Mouse (Mus musculus): ENCODE results near the gene B3gnt7. TPM values are rescaled to one million over a fixed set of nuclear protein-coding genes. Genes with fewer than 3 reads are reported as not detected.
A peak's percentile ranks its signal among the peaks of the same experiment; 100 is the strongest.
"Not testable (repeated sequence)": the region's sequence is repeated elsewhere in the genome, so short reads cannot be mapped to it uniquely, and the experiment has no call there.

Gene B3gnt7
- polyA plus RNA-seq, 1 experiment from 2014 or later, result 8.9 TPM

DNA sequence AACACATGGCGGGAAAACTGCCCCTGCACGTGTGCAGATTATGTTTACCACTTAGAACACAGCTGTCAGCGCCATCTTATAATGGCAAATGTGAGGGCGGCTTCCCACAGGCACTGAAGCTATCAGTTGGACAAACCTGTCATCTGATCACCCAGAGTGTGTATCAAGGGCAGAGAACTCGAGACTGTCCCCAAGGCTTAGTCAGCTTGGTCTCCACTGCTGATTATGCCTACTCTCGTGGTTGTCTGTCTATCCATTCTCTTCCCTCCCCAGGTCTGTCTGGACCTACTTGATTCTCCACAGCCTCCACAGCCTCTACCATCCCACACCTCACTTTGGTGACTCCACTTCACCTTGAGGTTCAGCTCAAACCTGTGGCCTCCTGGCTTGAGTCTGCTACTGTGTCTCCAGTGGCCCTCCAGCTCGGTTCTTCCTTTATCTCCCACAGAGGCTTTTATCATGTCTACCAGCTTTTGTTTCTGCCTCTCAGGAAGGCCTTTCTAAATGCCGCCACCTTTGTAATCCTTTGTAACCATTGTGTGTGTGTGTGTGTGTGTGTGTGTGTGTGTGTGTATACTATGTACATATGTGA, 18.3 kb downstream of the B3gnt7 start:
- Histone ChIP-seq H3K4me2 (no peak overlapping the region), H3K4me1 (replicated peaks; ENCODE audit: control insufficient read depth, insufficient read depth, low read length) (no peaks in the 10 kb centered on the region), H3K9ac (ENCODE audit: low read depth, low read length) (no peak overlapping the region), H3K27ac (ENCODE audit: low read depth, low read length) (no peak overlapping the region), H3K36me3 (ENCODE audit: control insufficient read depth, insufficient read depth, low read length) (no peaks in the 10 kb centered on the region), H3K27me3 (replicated peaks; ENCODE audit: control insufficient read depth, insufficient read depth, low read length) (no peaks in the 10 kb centered on the region), H3K9me3 (ENCODE audit: control insufficient read depth, low read length) (no peaks in the 10 kb centered on the region), H3K4me3 (ENCODE audit: low read depth, low read length) (no peak overlapping the region)
- ATAC-seq (replicated peaks; ENCODE audit: low FRiP score), result no peak; the same call in 1 of the 2 replicates
- WGBS, result 71% methylated on average over 6 of the region's 8 CpGs
- DNase-seq (ENCODE audit: low spot score), result no peak

GRCm38 (mm10) chr1:86336330-86336729, 33.7 kb downstream of the B3gnt7 start:
- no peak for ATAC-seq (replicated peaks; ENCODE audit: low FRiP score)
- no peaks in the 10 kb centered on the region for H3K27me3 ChIP-seq (replicated peaks; ENCODE audit: control insufficient read depth, insufficient read depth, low read length)
- no peak overlapping the region for H3K27ac ChIP-seq (ENCODE audit: low read depth, low read length)
- DNase-seq (ENCODE audit: low spot score), result no peak
- H3K36me3 ChIP-seq (ENCODE audit: control insufficient read depth, insufficient read depth, low read length), result no peaks in the 10 kb centered on the region
- no peak overlapping the region for H3K4me3 ChIP-seq (ENCODE audit: low read depth, low read length)
- no peak overlapping the region for H3K4me2 ChIP-seq
- H3K9me3 ChIP-seq (ENCODE audit: control insufficient read depth, low read length), result no peaks in the 10 kb centered on the region
- H3K4me1 ChIP-seq (replicated peaks; ENCODE audit: control insufficient read depth, insufficient read depth, low read length), result no peaks in the 10 kb centered on the region
- 48% methylated on average over 2 of the region's 2 CpGs for WGBS
- H3K9ac ChIP-seq (ENCODE audit: low read depth, low read length), result no peak overlapping the region

DNA sequence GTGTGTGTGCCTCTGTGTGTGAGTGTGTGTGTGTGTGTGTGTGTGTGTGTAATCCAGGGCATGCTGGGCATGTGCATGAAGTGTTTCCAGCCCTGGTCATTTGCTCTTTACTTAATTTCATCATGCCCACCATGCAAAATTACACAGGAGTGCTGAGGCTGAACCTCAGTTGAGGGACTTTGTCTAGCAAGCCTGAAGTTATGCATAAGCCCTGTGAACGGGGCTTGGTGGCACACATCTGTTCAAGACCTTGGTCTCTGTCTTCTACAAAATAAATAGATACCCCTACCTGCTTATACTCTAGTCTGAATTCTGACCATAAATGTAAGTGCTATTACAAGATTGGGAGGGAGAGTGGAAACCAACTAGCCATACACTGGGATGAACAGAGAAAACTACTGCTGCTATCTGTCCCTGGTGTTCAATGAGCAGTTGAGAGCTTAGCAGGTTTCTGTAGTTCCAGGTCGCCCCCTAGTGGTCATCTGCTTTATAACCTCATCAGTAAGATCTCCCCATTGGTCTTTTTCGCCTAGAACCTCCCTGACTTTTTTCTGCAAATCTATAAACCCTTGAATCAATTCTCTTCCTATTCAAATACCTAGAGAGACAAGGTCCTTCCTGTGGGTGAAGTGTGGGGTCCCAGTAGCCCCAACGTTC, 36.7 kb downstream of the B3gnt7 start:
- H3K4me1 ChIP-seq (replicated peaks; ENCODE audit: control insufficient read depth, insufficient read depth, low read length), result no peaks in the 10 kb centered on the region
- no peaks in the 10 kb centered on the region for H3K9me3 ChIP-seq (ENCODE audit: control insufficient read depth, low read length)
- no peak overlapping the region for H3K4me3 ChIP-seq (ENCODE audit: low read depth, low read length)
- no peaks in the 10 kb centered on the region for H3K36me3 ChIP-seq (ENCODE audit: control insufficient read depth, insufficient read depth, low read length)
- ATAC-seq (replicated peaks; ENCODE audit: low FRiP score) (peak; percentile 74), DNase-seq (ENCODE audit: low spot score) (peak; percentile 58)
- WGBS, result 32% methylated on average over 4 of the region's 4 CpGs
- no peak overlapping the region for H3K27ac ChIP-seq (ENCODE audit: low read depth, low read length)
- no peak overlapping the region for H3K4me2 ChIP-seq
- H3K27me3 ChIP-seq (replicated peaks; ENCODE audit: control insufficient read depth, insufficient read depth, low read length), result no peaks in the 10 kb centered on the region
- no peak overlapping the region for H3K9ac ChIP-seq (ENCODE audit: low read depth, low read length)

DNA sequence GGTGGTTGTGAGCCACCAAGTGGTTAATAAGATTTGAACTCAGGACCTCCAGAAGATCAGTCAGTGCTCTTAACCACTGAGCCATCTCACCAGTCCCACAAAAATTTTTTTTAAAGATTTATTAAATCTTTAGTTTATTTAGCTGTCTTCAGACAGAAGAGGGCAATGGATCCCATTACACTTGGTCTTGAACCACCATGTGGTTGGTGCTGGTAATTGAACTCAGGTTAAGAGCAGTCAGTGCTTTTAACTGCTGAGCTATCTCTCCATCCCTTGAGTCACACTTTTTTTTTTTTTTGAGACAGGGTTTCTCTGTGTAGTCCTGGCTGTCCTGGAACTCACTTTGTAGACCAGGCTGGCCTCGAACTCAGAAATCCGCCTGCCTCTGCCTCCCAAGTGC, 38.5 kb downstream of the B3gnt7 start:
- ATAC-seq (replicated peaks; ENCODE audit: low FRiP score); H3K36me3 ChIP-seq (ENCODE audit: control insufficient read depth, insufficient read depth, low read length); H3K4me1 ChIP-seq (replicated peaks; ENCODE audit: control insufficient read depth, insufficient read depth, low read length); DNase-seq (ENCODE audit: low spot score); H3K27me3 ChIP-seq (replicated peaks; ENCODE audit: control insufficient read depth, insufficient read depth, low read length); H3K9me3 ChIP-seq (ENCODE audit: control insufficient read depth, low read length); H3K27ac ChIP-seq (ENCODE audit: low read depth, low read length); H3K4me2 ChIP-seq; H3K9ac ChIP-seq (ENCODE audit: low read depth, low read length); H3K4me3 ChIP-seq (ENCODE audit: low read depth, low read length): not testable (repeated sequence)
- 84% methylated on average over 2 of the region's 2 CpGs for WGBS

DNA sequence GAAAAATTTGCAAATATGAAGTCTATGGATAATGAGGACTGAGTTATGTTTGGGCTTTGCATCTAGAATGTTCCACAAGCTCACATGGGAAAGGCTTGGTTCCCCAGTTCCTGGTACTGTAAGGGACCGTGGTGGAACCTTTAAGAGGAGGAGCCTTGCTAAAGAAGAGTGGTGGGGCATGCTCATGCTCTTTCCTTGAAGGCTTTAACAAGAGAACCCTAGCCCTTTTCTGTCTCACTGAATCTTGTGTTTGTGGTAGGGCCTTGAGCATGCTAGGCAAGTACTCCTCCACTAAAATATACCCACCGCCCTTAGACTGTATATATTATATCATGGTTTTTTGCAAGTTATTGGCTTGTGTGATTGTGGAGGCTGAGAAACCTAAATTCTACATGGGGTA, 39.7 kb downstream of the B3gnt7 start:
- H3K27ac ChIP-seq (ENCODE audit: low read depth, low read length), result no peak overlapping the region
- no peaks in the 10 kb centered on the region for H3K9me3 ChIP-seq (ENCODE audit: control insufficient read depth, low read length)
- H3K36me3 ChIP-seq (ENCODE audit: control insufficient read depth, insufficient read depth, low read length), result no peaks in the 10 kb centered on the region
- no peak overlapping the region for H3K4me2 ChIP-seq
- H3K27me3 ChIP-seq (replicated peaks; ENCODE audit: control insufficient read depth, insufficient read depth, low read length), result no peaks in the 10 kb centered on the region
- ATAC-seq (replicated peaks; ENCODE audit: low FRiP score) (no peak), DNase-seq (ENCODE audit: low spot score) (no peak)
- WGBS, result 86% methylated on average over 2 of the region's 2 CpGs
- H3K9ac ChIP-seq (ENCODE audit: low read depth, low read length), result no peak overlapping the region
- H3K4me3 ChIP-seq (ENCODE audit: low read depth, low read length), result no peak overlapping the region
- no peaks in the 10 kb centered on the region for H3K4me1 ChIP-seq (replicated peaks; ENCODE audit: control insufficient read depth, insufficient read depth, low read length)

DNA sequence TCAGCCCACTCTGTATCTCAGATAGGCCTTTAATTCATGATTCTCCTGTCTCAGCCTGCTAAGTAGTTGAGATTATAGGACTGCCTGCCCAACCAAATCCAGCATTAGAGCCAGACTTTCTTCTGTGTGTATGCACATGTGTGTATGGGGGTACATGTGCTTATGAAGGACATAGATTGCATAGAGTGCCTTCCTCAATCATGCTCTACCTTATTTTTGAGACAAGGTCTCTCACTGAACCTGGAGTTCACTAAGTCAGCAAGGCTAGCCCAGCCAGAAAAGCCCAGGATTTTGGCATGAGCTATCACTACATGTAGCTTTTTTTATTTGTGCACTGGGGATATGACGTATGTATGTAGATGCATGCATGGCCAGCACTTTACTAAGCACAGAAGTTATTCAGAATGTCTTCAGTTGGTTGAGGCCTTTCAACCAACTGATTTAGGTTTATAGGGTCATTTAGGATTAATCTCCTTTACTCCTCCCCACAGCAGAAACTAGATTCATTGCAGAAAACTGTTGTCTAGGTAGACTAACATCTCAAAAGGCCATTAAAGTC, 40.5 kb downstream of the B3gnt7 start:
- WGBS, result 91% methylated on average over 1 of the region's 1 CpGs
- H3K27me3 ChIP-seq (replicated peaks; ENCODE audit: control insufficient read depth, insufficient read depth, low read length), result no peaks in the 10 kb centered on the region
- no peak overlapping the region for H3K27ac ChIP-seq (ENCODE audit: low read depth, low read length)
- no peak overlapping the region for H3K4me3 ChIP-seq (ENCODE audit: low read depth, low read length)
- DNase-seq (ENCODE audit: low spot score), result no peak
- no peak overlapping the region for H3K9ac ChIP-seq (ENCODE audit: low read depth, low read length)
- H3K36me3 ChIP-seq (ENCODE audit: control insufficient read depth, insufficient read depth, low read length), result peaks cover 3% of the 10 kb centered on the region
- ATAC-seq (replicated peaks; ENCODE audit: low FRiP score), result no peak
- no peak overlapping the region for H3K4me2 ChIP-seq
- H3K4me1 ChIP-seq (replicated peaks; ENCODE audit: control insufficient read depth, insufficient read depth, low read length), result no peaks in the 10 kb centered on the region
- no peaks in the 10 kb centered on the region for H3K9me3 ChIP-seq (ENCODE audit: control insufficient read depth, low read length)

- 44% methylated on average over 4 of the region's 4 CpGs for WGBS
- DNase-seq (ENCODE audit: low spot score), result no peak
Observed at GRCm38 (mm10) chr1:86343969-86344861, 41.6 kb downstream of the B3gnt7 start.

GRCm38 (mm10) chr1:86345069-86345468, 42.4 kb downstream of the B3gnt7 start:
- Histone ChIP-seq H3K36me3 (ENCODE audit: control insufficient read depth, insufficient read depth, low read length) (peaks cover 22% of the 10 kb centered on the region), H3K4me1 (replicated peaks; ENCODE audit: control insufficient read depth, insufficient read depth, low read length) (no peaks in the 10 kb centered on the region), H3K9me3 (ENCODE audit: control insufficient read depth, low read length) (no peaks in the 10 kb centered on the region), H3K9ac (ENCODE audit: low read depth, low read length) (no peak overlapping the region), H3K4me2 (no peak overlapping the region), H3K27me3 (replicated peaks; ENCODE audit: control insufficient read depth, insufficient read depth, low read length) (no peaks in the 10 kb centered on the region), H3K4me3 (ENCODE audit: low read depth, low read length) (no peak overlapping the region), H3K27ac (ENCODE audit: low read depth, low read length) (no peak overlapping the region)
- 76% methylated on average over 4 of the region's 4 CpGs for WGBS
- DNase-seq (ENCODE audit: low spot score) (no peak), ATAC-seq (replicated peaks; ENCODE audit: low FRiP score) (0 out of 2 replicates have a peak, but pooled peaks have one; percentile 7)

More at GRCm38 (mm10) chr1:86343969-86344861, 41.6 kb downstream of the B3gnt7 start:
- H3K27ac ChIP-seq (ENCODE audit: low read depth, low read length), result peak overlapping the region; percentile 21; the same call in 1 of the 2 replicates
- H3K27me3 ChIP-seq (replicated peaks; ENCODE audit: control insufficient read depth, insufficient read depth, low read length), result no peaks in the 10 kb centered on the region
- H3K4me1 ChIP-seq (replicated peaks; ENCODE audit: control insufficient read depth, insufficient read depth, low read length), result no peaks in the 10 kb centered on the region
- no peak for ATAC-seq (replicated peaks; ENCODE audit: low FRiP score)
- peaks cover 14% of the 10 kb centered on the region for H3K36me3 ChIP-seq (ENCODE audit: control insufficient read depth, insufficient read depth, low read length)
- H3K4me2 ChIP-seq, result no peak overlapping the region
- H3K9ac ChIP-seq (ENCODE audit: low read depth, low read length), result no peak overlapping the region
- H3K4me3 ChIP-seq (ENCODE audit: low read depth, low read length), result no peak overlapping the region
- H3K9me3 ChIP-seq (ENCODE audit: control insufficient read depth, low read length), result no peaks in the 10 kb centered on the region
